Mouse (Mus musculus): ENCODE measurements around the gene Pip4k2b. TPM values are rescaled to one million over a fixed set of nuclear protein-coding genes. Genes with fewer than 3 reads are reported as not detected.

Gene Pip4k2b
- total RNA-seq, 1 experiment from 2014 or later = 29.0 TPM

DNA sequence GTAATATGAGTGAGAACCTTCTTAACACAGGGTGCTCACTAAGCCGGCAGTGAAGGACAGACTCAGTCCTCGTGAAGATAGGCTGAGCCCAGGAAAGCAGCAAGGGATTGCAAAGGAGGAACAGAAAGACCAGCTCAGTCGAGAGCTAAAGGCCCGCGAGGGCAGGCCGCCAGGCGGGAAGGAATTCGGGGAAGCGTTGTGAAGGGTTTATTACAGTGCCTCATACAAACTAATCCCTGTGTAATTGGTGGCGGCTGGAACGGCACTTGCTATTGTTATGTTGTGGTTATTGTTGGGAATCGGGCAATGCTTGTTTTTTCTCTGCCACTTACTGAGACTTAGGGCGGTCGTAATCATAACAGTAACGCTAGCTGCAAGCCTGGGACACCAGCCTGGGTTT is 67.1 kb downstream of the Pip4k2b start:
- ATAC-seq (ENCODE audit: extremely low read depth, insufficient number of reproducible peaks, low FRiP score, poor library complexity, severe bottlenecking) = no peak

DNA sequence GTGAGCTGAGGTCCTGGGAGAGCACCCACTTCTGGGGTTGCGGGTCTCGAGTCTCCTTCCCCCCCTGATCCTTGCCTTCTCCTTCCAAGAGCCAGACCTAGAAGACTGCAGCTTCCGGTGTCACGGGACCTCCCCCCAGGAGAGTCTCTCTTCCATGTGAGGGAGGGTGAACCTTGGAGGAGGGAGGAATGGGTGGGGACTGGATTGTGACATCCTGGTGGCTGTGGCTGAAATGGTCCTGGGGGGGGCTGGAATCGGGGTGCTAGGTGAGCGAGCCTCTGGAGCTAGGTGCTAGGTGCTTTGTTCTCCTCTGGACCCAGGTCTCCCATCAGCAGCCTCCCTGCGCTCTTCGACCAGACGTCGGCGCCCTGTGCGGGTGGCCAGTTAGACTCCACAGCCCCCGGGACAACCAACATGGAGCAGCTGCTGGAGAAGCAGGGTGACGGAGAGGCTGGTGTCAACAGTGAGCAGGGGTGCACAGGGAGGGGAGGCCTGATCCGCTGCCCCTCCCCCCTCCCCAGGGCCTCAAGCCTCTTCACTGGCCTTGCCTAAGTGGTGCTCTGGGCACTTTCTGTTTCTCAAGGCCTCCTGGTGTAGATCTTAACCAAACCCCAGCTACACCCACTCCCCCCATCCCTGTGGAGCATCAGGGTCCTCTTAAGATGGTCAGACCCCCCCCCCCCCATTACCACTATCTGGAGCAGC is 68.3 kb downstream of the Pip4k2b start:
- ATAC-seq (ENCODE audit: extremely low read depth, insufficient number of reproducible peaks, low FRiP score, poor library complexity, severe bottlenecking) = no peak

DNA sequence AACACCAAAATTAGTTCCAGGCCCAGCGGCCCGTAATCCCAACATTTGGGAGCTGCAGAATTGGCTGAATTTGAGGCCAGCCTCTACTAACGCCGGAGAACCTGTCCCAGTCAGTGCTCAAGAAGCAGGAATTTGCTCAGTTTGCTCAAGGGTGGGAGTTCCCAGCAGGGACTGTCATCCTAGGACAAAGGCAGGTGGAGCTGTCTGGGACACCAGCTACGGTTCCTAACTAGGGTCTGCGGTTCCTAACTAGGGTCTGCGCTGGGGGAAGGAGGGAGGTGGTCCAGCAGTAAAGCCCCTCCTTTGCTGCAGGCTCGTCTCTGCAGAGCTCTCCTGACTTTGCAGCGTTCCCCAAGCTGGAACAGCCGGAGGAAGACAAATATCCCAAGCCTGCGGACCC is 71.4 kb downstream of the Pip4k2b start:
- ATAC-seq (ENCODE audit: extremely low read depth, insufficient number of reproducible peaks, low FRiP score, poor library complexity, severe bottlenecking) = no peak

DNA sequence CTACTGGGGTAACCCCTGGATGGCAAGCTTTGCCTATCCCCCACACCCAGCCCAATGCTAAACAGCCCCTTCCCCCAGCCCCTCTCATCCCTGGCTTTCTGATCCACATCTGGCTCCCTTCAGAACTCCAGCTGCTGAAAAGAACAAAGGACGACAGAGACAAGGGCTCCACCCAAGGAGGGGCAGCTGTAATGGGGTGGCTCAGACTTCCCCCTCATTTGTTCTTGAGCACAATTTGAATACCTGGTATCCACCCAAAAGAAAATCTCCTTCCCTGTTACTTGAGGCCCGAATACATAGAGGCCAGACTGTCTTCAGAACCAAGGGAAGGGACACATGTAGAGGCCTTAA is 73.4 kb downstream of the Pip4k2b start:
- no peak for ATAC-seq (ENCODE audit: extremely low read depth, insufficient number of reproducible peaks, low FRiP score, poor library complexity, severe bottlenecking)

DNA sequence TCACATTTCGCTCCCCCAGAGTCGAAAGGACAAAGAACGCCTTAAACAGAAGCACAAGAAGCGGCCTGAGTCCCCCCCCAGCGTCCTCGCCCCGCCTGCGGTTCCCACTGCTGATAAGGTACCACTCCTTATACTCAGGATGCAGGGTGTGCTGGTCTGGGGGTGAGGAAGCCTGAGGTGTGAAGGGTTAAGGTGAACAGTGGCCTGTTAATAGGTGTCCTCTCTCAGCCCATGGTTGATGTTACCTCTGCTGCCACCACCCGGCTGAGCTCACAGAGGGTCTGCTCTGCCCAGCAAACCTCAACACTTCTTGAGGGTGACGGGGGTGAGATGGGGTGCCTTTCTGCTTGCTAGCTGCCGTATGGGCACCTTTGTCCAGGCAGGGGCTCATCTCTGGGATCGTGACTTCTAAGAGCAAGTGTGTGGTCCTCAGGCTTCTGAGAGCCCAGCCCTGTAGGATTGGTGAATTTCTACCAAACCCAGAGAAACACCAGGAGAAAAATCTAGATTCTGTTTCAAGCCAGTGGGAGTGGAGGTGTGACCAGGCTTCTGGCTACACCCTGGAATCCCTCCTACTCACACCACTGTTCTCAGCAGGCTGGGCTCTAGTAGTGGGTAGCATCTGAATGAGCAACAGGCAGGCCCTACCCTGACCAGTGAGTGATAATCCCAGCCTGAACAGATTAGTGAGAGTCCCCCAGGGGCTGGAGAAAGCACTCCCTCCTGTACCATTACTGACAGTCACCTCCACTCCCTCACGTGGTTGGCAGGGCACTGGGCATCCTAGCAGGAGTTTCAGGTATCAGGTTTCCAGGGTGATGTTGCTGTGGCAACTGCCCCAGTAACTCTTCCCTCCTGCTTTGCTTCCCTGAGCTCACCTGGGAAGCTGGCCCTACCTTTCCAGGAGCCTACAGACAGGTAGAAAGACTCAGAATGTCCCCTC is 74.0 kb downstream of the Pip4k2b start:
- ATAC-seq (ENCODE audit: extremely low read depth, insufficient number of reproducible peaks, low FRiP score, poor library complexity, severe bottlenecking) = no peak

DNA sequence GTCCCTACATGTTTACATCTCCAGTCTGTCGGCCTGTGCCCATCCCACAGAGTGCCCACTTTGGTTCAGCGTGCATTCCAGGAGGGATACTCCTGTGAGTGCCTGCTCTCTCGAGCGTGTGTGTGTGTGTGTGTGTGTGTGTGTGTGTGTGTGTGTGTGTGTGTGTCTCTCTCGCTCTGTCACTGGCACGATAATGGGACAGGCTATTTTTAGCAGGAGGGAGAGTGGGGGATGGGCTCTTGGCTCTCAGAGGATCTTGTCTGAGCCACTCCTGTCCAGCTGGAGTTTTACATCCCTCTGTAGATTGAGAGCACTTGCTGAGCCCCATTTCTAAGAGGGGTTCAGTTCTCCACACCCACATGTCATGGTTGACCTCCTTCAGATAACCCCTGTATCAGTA is 74.7 kb downstream of the Pip4k2b start:
- ATAC-seq (ENCODE audit: extremely low read depth, insufficient number of reproducible peaks, low FRiP score, poor library complexity, severe bottlenecking) = no peak

DNA sequence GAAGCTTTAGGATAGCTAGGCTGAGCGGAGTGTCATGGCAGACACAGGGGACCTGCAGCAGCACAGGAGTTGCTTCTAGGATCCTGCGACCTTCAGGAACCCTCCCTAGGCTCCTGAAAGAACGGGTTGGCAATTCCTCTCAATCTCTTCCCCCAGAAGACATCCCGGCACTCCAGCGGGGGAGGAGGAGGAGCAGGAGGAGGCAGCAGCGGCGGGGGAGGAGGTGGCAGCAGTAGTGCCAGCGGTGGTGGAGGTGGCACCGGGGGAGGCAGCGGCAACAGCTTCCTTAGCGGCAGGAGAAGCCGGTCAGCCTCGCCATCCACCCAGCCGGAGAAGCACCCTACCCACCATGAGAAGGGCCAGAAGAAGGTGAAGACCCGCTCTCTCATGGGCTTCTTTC is 75.2 kb downstream of the Pip4k2b start:
- ATAC-seq (ENCODE audit: extremely low read depth, insufficient number of reproducible peaks, low FRiP score, poor library complexity, severe bottlenecking) = no peak

DNA sequence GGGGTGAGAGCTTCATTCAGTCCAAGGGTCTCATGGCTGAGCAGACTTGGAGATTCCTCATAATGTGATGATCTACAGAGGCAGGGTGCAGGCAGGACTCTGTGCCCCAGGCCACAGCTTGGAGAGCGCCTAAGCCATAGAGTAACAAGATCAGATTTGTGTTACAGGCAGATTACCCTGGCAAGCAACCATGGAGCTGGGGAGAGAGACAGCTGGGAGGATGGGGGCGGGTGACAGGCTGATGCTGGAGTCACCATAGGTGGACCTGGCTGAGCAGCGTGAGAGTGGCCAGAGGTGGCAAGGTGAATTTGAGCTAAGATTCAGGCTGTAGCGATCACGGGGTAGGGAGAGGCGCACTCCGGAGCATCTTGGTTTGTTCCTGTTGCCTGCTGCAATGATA is 76.3 kb downstream of the Pip4k2b start:
- ATAC-seq (ENCODE audit: extremely low read depth, insufficient number of reproducible peaks, low FRiP score, poor library complexity, severe bottlenecking) = no peak

DNA sequence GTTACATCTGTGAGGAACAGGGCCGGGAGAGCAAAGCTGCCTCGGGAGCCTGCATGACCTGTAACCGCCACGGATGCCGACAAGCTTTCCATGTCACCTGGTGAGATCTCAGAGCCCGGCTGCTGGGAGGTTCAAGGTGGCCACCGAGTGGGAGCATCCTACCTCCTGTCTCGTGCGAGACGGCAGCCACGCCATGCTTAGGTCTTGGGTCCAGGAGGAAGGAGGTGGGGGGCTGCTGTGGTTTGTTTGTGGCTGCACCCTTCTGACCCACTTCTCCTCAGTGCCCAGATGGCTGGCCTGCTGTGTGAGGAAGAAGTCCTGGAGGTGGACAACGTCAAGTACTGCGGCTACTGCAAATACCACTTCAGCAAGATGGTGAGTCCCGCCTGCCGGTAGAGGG is 77.7 kb downstream of the Pip4k2b start:
- ATAC-seq (ENCODE audit: extremely low read depth, insufficient number of reproducible peaks, low FRiP score, poor library complexity, severe bottlenecking) = no peak

DNA sequence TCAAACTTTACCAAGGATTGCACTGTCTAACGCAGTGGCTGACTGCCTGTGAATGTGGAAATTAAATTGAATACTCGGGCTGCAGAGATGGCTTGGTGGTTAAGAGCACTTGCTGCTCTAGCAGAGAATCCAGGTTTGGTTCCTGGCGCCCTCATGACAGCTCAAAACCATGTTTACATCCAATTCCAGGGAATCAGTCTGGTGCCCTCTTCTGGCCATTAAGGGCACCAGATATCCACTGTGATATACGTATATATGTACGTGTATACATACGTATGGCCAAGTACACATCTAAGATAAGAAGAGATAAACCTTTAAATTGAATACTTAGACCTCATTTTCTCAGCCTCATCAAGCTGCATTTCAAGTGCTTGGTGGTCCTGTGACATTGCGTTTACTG is 78.3 kb downstream of the Pip4k2b start:
- no peak for ATAC-seq (ENCODE audit: extremely low read depth, insufficient number of reproducible peaks, low FRiP score, poor library complexity, severe bottlenecking)

DNA sequence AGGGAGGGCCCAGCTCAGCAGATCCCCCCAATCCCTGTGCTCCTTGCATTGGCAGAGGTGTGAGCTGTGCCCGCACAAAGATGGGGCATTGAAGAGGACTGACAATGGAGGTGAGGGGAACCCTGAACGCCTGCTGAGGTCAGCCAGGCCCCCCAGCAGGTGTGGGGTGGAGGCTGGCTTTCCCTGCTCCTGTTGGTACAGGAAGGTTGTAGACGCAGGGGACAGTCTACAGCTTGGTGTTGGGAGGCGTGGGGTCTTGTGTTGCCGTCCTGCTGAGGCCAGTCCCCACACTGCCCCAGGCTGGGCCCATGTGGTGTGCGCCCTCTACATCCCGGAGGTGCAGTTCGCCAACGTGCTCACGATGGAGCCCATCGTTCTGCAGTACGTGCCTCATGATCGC is 79.1 kb downstream of the Pip4k2b start:
- ATAC-seq (ENCODE audit: extremely low read depth, insufficient number of reproducible peaks, low FRiP score, poor library complexity, severe bottlenecking) = no peak

Other genes with a start within 250 kb of the Pip4k2b start
- 0.23 TPM in 1 of 2 replicates, not detected in the other for gene 4933428G20Rik, start 244.4 kb downstream of the Pip4k2b start, total RNA-seq (2017)
- gene Srcin1, start 168.5 kb downstream of the Pip4k2b start, total RNA-seq (2017) = 0.12 TPM in 1 of 2 replicates, not detected in the other
- 0.35 and 0.61 TPM in 2 replicates for gene Epop, start 115.0 kb downstream of the Pip4k2b start, total RNA-seq (2017)
- 63.2 and 69.2 TPM in 2 replicates for gene Mllt6, start 81.3 kb downstream of the Pip4k2b start, total RNA-seq (2017)
- gene Cisd3, start 58.9 kb downstream of the Pip4k2b start, total RNA-seq (2017) = 7.2 and 13.5 TPM in 2 replicates
- gene Pcgf2, start 44.2 kb downstream of the Pip4k2b start, total RNA-seq (2017) = not detected in 2 replicates
- 89.0 and 97.7 TPM in 2 replicates for gene Psmb3, start 41.3 kb downstream of the Pip4k2b start, total RNA-seq (2017)
- gene Cwc25, start 21.9 kb upstream of the Pip4k2b start, total RNA-seq (2017) = 35.0 and 41.2 TPM in 2 replicates
- gene 1700001P01Rik, start 31.2 kb upstream of the Pip4k2b start, total RNA-seq (2017) = 0.81 and 2.7 TPM in 2 replicates
- 1,248 and 1,304 TPM in 2 replicates for gene Rpl23, start 37.7 kb upstream of the Pip4k2b start, total RNA-seq (2017)
- gene Lasp1, start 54.3 kb upstream of the Pip4k2b start, total RNA-seq (2017) = 257 and 315 TPM in 2 replicates
- 0.47 and 1.2 TPM in 2 replicates for gene B230217C12Rik, start 96.1 kb upstream of the Pip4k2b start, total RNA-seq (2017)
- 1.0 and 2.3 TPM in 2 replicates for gene Fbxo47, start 139.4 kb upstream of the Pip4k2b start, total RNA-seq (2017)
- gene Plxdc1, start 241.7 kb upstream of the Pip4k2b start, total RNA-seq (2017) = 1.2 and 2.9 TPM in 2 replicates